Mouse (Mus musculus): ENCODE measurements around the gene Nagpa. TPM values are rescaled to one million over a fixed set of nuclear protein-coding genes. Genes with fewer than 3 reads are reported as not detected.

Nagpa gene
- polyA plus RNA-seq, 1 experiment from 2014 or later, result 17.0 TPM

DNA sequence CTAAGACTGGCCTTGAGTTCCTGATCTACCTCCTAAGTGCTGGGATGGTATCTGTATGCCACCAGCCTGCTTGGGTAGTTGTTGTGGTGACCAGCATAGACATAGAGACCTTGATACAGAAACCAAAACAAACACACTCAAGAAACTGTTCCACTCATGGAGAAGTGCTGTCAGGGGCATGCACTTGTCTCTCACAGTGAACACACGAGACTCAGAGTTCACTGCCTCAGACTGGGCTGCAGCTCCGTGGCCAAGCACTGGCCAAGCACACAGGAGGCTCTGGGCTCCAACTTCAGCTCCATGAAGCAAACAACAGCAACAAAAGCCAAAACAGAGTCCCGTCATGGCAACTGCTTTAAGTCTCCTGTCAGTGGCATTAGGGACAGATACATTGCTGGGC lies 48.8 kb downstream of the Nagpa start:
- Histone ChIP-seq H3K4me3 (ENCODE audit: low read length) (no peak overlapping the region), H3K4me2 (replicated peaks; ENCODE audit: low read depth, low read length) (no peak overlapping the region), H3K9me3 (ENCODE audit: control insufficient read depth, low read length) (no peaks in the 10 kb centered on the region), H3K27ac (ENCODE audit: low read depth, low read length) (no peak overlapping the region), H3K9ac (ENCODE audit: low read depth, low read length) (no peak overlapping the region), H3K27me3 (ENCODE audit: control insufficient read depth, insufficient read depth, low read length) (no peaks in the 10 kb centered on the region), H3K36me3 (ENCODE audit: control insufficient read depth, insufficient read depth, low read length) (no peaks in the 10 kb centered on the region), H3K4me1 (ENCODE audit: control insufficient read depth, insufficient read depth, low read length) (no peaks in the 10 kb centered on the region)
- WGBS, result 73% methylated on average over 3 of the region's 3 CpGs
- ATAC-seq (ENCODE audit: low FRiP score, low TSS enrichment), result no peak

DNA sequence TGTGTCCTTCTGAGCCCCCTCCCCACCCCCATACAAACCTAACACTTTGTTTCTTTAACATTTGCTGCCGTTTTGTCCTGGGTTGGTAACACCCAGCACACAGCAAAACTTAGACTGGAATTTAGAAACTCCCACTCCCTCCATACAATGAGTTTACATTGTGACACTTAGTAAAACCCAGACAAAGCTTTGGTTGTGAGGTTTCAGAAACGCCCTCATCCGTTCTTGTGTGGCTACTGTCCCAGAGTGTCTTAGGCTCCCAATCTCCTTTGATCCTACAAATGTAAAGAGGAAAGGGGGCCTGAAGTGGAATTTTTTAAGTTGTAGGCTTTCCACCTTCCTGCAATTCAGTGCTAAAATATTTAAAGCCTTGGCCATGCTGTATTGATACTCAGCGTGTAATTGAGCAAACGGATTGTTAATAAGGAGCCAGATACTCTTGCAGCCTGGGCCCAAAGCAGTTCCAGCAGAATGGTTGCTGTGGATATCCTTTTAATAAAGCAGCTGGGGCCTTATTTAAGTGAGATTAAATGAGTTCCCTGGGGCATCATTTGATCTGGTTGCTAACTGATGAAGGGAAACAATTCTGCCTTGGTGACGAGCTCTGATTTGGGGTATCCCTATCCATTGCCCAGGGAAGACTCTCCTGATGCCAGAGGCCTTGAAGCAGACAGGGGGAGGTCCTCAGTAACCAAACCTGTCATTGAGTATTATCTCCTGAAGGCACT lies 50.3 kb downstream of the Nagpa start:
- Histone ChIP-seq H3K9ac (ENCODE audit: low read depth, low read length) (no peak overlapping the region), H3K4me2 (replicated peaks; ENCODE audit: low read depth, low read length) (no peak overlapping the region), H3K4me1 (ENCODE audit: control insufficient read depth, insufficient read depth, low read length) (no peaks in the 10 kb centered on the region), H3K27me3 (ENCODE audit: control insufficient read depth, insufficient read depth, low read length) (no peaks in the 10 kb centered on the region; the same call in 1 of the 2 replicates), H3K36me3 (ENCODE audit: control insufficient read depth, insufficient read depth, low read length) (no peaks in the 10 kb centered on the region), H3K9me3 (ENCODE audit: control insufficient read depth, low read length) (no peaks in the 10 kb centered on the region), H3K27ac (ENCODE audit: low read depth, low read length) (no peak overlapping the region), H3K4me3 (ENCODE audit: low read length) (no peak overlapping the region)
- 61% methylated on average over 6 of the region's 6 CpGs for WGBS
- no peak for ATAC-seq (ENCODE audit: low FRiP score, low TSS enrichment)

DNA sequence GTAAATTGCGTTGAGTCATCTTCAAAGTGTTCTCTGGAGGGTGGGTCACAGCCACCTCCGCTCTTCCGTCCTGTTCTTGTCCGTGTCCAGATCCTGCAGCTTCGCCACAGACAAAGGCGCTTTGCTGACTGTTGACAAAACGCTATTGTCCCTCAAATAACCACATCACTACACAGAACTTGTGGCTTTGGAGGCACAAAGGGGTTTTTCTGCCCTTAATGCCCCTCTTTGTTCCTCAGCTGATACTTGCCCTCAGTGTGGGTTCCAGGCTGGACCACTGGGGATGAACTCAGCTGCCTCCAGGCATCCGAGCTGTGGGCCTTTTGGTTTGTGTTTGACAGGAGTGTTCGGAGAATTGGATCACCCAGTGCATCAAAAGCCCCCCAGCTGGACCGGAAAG lies 53.3 kb downstream of the Nagpa start:
- Histone ChIP-seq H3K4me3 (ENCODE audit: low read length) (no peak overlapping the region), H3K27ac (ENCODE audit: low read depth, low read length) (no peak overlapping the region), H3K27me3 (ENCODE audit: control insufficient read depth, insufficient read depth, low read length) (peaks cover 3% of the 10 kb centered on the region; the same call in 1 of the 2 replicates), H3K4me1 (ENCODE audit: control insufficient read depth, insufficient read depth, low read length) (peaks cover 10% of the 10 kb centered on the region; the same call in 1 of the 2 replicates), H3K9ac (ENCODE audit: low read depth, low read length) (no peak overlapping the region), H3K36me3 (ENCODE audit: control insufficient read depth, insufficient read depth, low read length) (no peaks in the 10 kb centered on the region), H3K4me2 (replicated peaks; ENCODE audit: low read depth, low read length) (no peak overlapping the region), H3K9me3 (ENCODE audit: control insufficient read depth, low read length) (no peaks in the 10 kb centered on the region)
- WGBS, result 81% methylated on average over 10 of the region's 10 CpGs
- ATAC-seq (ENCODE audit: low FRiP score, low TSS enrichment), result no peak

DNA sequence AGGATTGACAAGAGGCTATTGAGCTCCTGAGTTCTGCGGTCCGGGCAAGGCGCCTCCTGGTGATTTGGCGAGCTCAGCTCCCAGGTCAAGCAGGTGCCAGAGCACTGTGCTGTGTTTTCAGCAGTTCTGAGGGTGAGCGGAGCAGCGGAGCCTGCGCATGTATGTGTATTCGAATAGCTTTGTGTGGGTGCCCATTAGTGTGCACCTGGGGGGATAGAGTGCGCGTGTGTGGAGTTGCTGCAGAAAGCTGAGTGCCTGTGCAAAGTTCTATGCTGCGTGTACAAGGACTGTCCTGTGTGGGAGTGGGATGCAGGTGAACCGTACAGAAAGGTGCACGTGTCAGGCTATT lies 56.8 kb downstream of the Nagpa start, which contains the start of gene Sec14l5:
Gene Sec14l5 (plus strand): TSS at position 73 of the 349 bp plus-strand sequence.
- peak; percentile 34; the same call in 1 of the 2 replicates for ATAC-seq (ENCODE audit: low FRiP score, low TSS enrichment)
- H3K9me3 ChIP-seq (ENCODE audit: control insufficient read depth, low read length), result no peaks in the 10 kb centered on the region
- H3K4me1 ChIP-seq (ENCODE audit: control insufficient read depth, insufficient read depth, low read length), result peaks cover 10% of the 10 kb centered on the region; the same call in 1 of the 2 replicates
- WGBS, result 16% methylated on average over 13 of the region's 13 CpGs
- H3K4me2 ChIP-seq (replicated peaks; ENCODE audit: low read depth, low read length), result peak within 1 kb of the TSS; percentile 60
- H3K36me3 ChIP-seq (ENCODE audit: control insufficient read depth, insufficient read depth, low read length), result no peaks in the 10 kb centered on the region
- no peak within 1 kb of the TSS for H3K27ac ChIP-seq (ENCODE audit: low read depth, low read length)
- H3K4me3 ChIP-seq (ENCODE audit: low read length), result peak within 1 kb of the TSS; percentile 30
- peaks cover 3% of the 10 kb centered on the region; the same call in 1 of the 2 replicates for H3K27me3 ChIP-seq (ENCODE audit: control insufficient read depth, insufficient read depth, low read length)
- H3K9ac ChIP-seq (ENCODE audit: low read depth, low read length), result no peak within 1 kb of the TSS

DNA sequence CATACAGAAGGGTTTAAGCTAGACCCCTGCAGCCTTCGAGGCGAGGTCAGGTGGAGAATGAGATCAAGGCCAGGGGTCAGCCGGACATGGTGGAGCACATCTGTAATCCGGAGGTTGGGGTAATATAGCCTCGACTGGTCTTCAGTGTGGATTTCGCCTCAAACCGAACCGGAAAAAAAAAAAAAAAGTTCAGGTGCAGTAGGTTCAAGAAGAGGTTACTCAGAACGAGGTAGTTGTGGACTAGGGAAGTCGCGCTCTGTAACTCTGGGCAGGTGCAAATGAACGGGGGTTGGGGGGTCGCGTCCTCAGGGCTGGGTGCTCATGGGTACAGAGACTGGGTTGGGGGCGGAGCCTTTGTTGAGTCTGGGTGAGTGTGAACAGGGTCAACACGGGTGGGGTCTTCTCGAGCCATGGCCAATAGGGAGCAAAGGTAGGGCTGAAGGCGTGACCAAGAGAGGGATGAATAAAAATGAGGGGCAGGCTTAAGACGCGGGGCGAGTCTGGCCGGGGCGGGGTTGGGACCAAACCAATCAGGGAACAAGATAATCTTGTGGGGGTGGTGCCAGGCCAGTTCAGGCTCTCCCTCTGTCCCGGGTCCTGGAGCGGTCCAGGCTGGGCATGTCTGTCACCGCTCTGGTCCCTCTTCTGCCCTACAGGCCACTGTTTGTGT lies 57.3 kb downstream of the Nagpa start:
- peak overlapping the region; percentile 60 for H3K4me2 ChIP-seq (replicated peaks; ENCODE audit: low read depth, low read length)
- no peak overlapping the region for H3K27ac ChIP-seq (ENCODE audit: low read depth, low read length)
- no peaks in the 10 kb centered on the region for H3K36me3 ChIP-seq (ENCODE audit: control insufficient read depth, insufficient read depth, low read length)
- H3K4me1 ChIP-seq (ENCODE audit: control insufficient read depth, insufficient read depth, low read length), result peaks cover 10% of the 10 kb centered on the region; the same call in 1 of the 2 replicates
- peak; percentile 96 for ATAC-seq (ENCODE audit: low FRiP score, low TSS enrichment)
- no peak overlapping the region for H3K9ac ChIP-seq (ENCODE audit: low read depth, low read length)
- under 1% methylated on average over 26 of the region's 26 CpGs for WGBS
- no peaks in the 10 kb centered on the region for H3K9me3 ChIP-seq (ENCODE audit: control insufficient read depth, low read length)
- H3K4me3 ChIP-seq (ENCODE audit: low read length), result peak overlapping the region; percentile 30
- peaks cover 3% of the 10 kb centered on the region; the same call in 1 of the 2 replicates for H3K27me3 ChIP-seq (ENCODE audit: control insufficient read depth, insufficient read depth, low read length)

DNA sequence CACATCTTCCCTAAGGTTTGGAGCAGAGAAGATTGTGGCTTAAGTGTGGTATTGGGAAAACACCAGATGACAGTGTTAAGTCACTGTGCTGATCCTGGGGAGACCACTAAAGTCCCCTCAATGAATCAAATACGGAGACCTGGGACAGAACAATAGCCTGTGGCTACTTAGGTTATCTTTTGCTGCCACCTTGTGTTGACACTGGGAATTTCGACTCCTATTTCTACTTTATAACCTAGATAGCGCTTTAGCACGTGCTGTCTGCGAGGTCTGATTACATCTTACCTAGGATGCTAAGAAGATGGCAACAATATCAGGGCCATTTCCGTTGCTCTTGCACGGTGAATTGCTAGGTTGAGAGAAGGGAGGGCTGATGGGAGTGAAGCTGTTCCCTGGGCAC lies 58.2 kb downstream of the Nagpa start:
- Histone ChIP-seq H3K36me3 (ENCODE audit: control insufficient read depth, insufficient read depth, low read length) (no peaks in the 10 kb centered on the region), H3K9me3 (ENCODE audit: control insufficient read depth, low read length) (no peaks in the 10 kb centered on the region), H3K27me3 (ENCODE audit: control insufficient read depth, insufficient read depth, low read length) (peaks cover 3% of the 10 kb centered on the region; the same call in 1 of the 2 replicates), H3K9ac (ENCODE audit: low read depth, low read length) (peak overlapping the region; percentile 12; the same call in 1 of the 2 replicates), H3K4me1 (ENCODE audit: control insufficient read depth, insufficient read depth, low read length) (peaks cover 10% of the 10 kb centered on the region; the same call in 1 of the 2 replicates), H3K4me3 (ENCODE audit: low read length) (no peak overlapping the region), H3K27ac (ENCODE audit: low read depth, low read length) (no peak overlapping the region), H3K4me2 (replicated peaks; ENCODE audit: low read depth, low read length) (no peak overlapping the region)
- under 1% methylated on average over 7 of the region's 7 CpGs for WGBS
- ATAC-seq (ENCODE audit: low FRiP score, low TSS enrichment), result peak; percentile 51

Small RNA genes within 50 kb of the gene (microRNA-seq; reads per million reads assigned to microRNA genes)
- gene Gm23689 (not detected), gene Gm26095 (not detected), gene Mir6364 (not detected)

Other genes starting within 250 kb of the Nagpa start
- gene Anks3, start 239.8 kb downstream of the Nagpa start, polyA plus RNA-seq (2014; fragmentation: Nextera tagmentation; extraction: Ambion mirVana), result 45.6 and 61.3 TPM in 2 replicates
- gene Sept12, start 206.2 kb downstream of the Nagpa start, polyA plus RNA-seq (2014; fragmentation: Nextera tagmentation; extraction: Ambion mirVana), result 0.11 TPM in 1 of 2 replicates, not detected in the other
- gene Smim22, start 196.7 kb downstream of the Nagpa start, polyA plus RNA-seq (2014; fragmentation: Nextera tagmentation; extraction: Ambion mirVana), result 10.2 and 10.4 TPM in 2 replicates
- 80.9 and 86.2 TPM in 2 replicates for gene Rogdi, start 190.5 kb downstream of the Nagpa start, polyA plus RNA-seq (2014; fragmentation: Nextera tagmentation; extraction: Ambion mirVana)
- 66.0 and 96.3 TPM in 2 replicates for gene Glyr1, start 154.1 kb downstream of the Nagpa start, polyA plus RNA-seq (2014; fragmentation: Nextera tagmentation; extraction: Ambion mirVana)
- gene Ubn1, start 154.0 kb downstream of the Nagpa start, polyA plus RNA-seq (2014; fragmentation: Nextera tagmentation; extraction: Ambion mirVana), result 21.7 and 26.3 TPM in 2 replicates
- 1.4 and 2.6 TPM in 2 replicates for gene Ppl, start 71.6 kb downstream of the Nagpa start, polyA plus RNA-seq (2014; fragmentation: Nextera tagmentation; extraction: Ambion mirVana)
- gene Sec14l5, start 56.9 kb downstream of the Nagpa start, polyA plus RNA-seq (2014; fragmentation: Nextera tagmentation; extraction: Ambion mirVana), result not detected in 2 replicates
- gene AU021092, start 18.3 kb upstream of the Nagpa start, polyA plus RNA-seq (2014; fragmentation: Nextera tagmentation; extraction: Ambion mirVana), result 3.5 and 4.2 TPM in 2 replicates
- gene Alg1, start 29.6 kb upstream of the Nagpa start, polyA plus RNA-seq (2014; fragmentation: Nextera tagmentation; extraction: Ambion mirVana), result 27.7 and 28.0 TPM in 2 replicates
- gene Eef2kmt, start 52.0 kb upstream of the Nagpa start, polyA plus RNA-seq (2014; fragmentation: Nextera tagmentation; extraction: Ambion mirVana), result 31.9 and 35.7 TPM in 2 replicates

Data from kidney, embryonic 14.5 days (tissue).